Mouse (Mus musculus): ENCODE results near the gene Olfr310.

The Olfr310 gene

DNA sequence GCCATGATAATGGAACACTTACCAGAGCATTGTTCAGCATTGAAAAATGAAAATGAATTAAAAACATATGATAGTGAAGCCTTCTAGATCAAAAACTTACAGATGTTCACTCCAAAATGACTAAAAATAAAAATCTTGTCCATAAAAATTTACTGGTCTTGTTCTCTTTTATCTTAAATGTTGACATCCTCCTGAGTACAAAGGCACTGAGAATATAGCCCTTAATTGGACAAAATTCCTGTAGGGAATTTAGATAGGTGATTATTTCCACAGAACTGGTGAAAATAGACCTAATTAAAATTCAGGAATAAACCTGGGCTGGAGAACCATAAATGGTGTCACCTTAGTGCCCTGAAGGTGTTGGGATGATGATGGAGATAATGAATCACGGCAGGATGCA, at the start of gene Olfr310:
Gene Olfr310, minus strand, starts transcription at position 101 of the 400 bp plus-strand sequence.
- no peak for DNase-seq (ENCODE audit: low spot score in 2 of 2)

DNA sequence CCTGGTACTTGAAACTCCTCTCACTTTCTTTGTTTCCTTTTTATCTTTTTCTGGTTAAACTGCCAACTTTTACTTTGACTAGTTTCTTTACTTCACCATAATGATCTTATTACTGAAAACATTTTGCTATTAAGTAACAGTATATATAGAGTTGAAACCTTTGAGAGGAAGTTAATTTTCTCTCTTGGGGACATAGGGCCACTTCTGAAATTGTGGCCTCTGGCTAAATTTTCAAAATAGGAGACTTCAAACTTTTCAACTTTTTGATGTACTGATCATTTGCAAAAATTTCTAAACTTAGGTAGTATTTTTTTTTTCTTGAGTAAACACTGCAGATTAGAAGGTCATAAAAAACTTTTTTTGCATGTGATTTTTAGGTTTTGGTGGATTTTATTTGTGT, 48.6 kb upstream of the Olfr310 start, which contains the start of gene Olfr308:
Gene Olfr308, minus strand, starts transcription at position 101 of the 400 bp plus-strand sequence.
- DNase-seq (ENCODE audit: low spot score in 2 of 2), result no peak

DNA sequence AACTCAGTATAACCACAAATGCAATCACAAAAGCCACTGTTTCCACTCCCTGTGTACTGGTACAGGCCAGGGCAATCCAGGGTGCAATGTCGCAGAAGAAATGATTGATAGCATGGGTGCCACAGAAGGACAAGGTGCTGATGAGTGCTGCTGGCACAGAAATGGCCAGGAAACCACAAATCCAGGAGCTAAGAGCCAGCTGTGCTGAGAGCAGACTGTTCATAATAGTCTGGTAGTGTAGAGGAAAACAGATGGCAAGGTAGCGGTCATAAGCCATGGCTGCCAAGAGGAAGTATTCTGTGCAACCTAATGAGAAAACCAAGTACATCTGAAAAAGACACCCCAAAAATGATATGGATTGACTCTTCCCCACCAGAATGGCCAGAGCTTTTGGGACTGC, 44.4 kb upstream of the Olfr310 start:
- DNase-seq (ENCODE audit: low spot score in 2 of 2), result no peak

GRCm38 (mm10) chr7:86313608-86314007, 36.6 kb upstream of the Olfr310 start, which contains the start of gene Olfr309:
Gene Olfr309 (minus strand): TSS chr7:86313708.
- DNase-seq (ENCODE audit: low spot score in 2 of 2), result no peak

DNA sequence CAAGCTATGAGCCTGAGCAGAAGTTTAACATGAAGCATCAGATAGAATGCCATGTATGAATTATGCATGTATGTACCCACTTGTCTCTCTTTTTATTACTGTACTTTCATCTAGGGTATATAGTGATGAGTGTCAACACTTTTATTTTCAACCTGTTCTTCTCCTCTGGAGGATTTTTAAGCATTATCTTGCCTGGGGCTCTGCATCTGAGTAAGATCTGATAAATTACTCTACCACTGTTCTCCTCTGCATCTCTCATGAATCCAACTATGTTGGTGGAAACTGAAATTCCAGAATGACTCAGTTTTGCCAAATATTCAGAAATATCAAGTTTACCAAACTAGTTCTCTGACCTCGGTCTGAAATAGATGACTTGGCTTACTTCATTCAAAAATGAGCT, 30.8 kb downstream of the Olfr310 start, which contains the start of gene Vmn2r76:
Gene Vmn2r76, minus strand, starts transcription at position 101 of the 400 bp plus-strand sequence.
- DNase-seq (ENCODE audit: low spot score in 2 of 2), result no peak
